Mouse (Mus musculus): ENCODE data around the gene Hist1h4d.

Gene Hist1h4d

DNA sequence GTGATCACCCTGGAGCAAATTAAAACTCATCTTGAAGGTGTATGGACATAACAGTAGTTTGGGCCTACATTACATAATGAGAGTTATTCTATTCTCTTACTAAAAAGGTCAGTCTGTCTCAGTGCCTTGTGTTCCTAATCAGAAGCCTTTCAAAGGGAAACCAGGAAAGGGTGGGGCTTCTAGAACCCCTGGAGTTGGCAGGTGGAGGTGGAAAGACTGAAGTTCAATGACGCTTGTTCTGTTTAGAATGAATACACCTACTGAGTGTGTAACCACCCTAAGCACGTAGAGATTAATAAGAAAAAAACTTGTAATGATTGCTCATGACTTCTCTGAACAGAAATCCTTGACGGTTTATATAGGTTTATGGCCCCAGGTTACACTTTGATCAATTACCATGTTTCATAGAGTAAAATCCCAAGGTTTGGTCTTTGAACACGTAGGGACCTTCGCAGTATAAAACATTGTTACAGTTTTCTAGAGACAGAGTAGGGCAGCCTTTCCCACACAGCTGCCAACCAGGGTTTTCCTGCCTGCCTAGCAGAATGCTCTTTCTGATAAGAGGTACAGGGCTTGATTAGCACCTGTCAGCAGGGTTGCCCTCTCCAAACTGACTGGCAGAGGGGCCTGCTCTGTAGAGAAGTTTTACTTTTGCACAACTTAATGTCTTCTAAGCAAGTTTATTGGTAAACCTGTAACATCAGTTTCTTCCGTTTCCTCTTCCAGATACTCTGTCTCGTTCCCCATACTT lies 14.4 kb downstream of the Hist1h4d start:
- no peak for DNase-seq

DNA sequence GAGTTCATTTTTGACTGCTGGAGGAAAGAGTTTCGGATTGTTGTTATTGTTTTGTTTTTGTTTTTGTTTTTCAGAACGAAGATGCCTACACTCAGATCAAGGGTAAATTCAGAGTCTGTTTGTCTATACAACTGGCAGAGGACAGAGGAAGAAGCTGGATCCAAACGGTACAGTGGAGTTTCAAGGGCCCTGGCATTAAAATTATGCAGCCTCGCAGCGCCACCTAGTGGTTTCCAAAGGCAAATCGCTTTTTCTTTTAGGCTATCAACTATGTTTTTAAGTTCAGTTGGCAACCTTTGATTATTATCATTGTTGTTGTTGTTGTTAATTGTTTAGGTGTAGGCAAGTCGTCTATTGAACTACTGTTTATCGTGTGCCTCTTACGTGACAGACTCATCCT lies 16.6 kb downstream of the Hist1h4d start:
- peak; percentile 74 for DNase-seq

DNA sequence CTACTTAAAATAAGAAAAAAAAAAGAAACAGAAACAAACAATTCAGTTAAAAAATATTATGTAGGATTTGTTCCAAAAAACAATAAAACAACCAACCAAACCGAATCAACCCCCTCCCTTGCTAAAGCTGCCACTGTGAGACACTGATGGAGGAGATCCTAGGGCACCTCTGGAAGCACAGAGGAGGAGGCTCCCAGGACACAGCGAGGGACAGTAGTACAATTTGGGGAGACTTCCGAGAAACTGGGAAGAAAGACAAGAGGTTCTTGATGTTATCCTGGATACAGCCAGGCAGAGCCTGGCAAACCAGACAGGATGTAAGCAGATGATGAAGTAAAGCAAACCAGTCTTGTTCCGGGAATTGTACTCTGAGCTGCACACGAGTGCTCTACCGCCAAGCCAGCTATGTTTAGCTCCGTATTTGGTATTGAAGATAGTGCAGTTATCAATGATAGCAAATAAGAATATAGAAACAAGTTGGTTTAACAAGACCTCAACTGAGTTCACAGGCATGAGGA lies 21.8 kb downstream of the Hist1h4d start:
- DNase-seq = no peak

DNA sequence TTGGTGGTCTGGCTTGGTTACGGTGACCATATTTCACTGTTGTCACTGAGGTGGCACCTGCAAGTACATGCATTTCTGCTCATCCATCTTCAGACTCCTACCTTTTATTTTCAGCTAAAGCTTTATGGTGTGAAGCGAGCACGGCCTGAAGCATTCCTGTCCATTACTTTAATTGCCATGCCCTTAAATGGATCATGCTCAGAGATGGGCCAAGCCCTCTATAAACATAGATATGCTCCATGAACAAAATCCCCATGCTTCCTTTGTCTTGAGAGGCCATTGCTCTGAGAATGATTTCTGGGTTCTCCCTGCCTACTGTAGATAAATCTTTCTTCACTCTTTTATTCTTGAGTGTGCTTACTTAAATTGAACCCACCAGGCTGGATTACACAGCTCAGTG lies 23.1 kb downstream of the Hist1h4d start:
- no peak for DNase-seq

DNA sequence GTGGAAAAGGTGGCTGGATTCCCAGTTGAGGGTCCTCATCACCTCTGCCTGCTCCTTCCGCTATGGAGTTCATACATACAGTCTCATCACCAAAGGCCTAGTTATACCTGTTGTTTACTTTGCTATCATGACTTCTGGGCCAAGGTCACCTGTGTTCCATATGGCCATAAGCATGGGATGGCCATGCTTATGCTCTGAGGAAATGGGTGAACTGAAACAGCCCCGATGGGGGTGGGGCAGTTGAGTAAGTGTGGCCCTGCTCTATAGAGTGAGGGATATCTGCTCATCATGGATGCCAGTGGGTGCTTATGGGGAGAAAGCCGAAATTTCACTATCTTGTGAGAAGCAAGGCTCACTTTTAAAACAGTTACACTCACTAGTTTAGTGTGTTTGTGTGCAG lies 23.7 kb downstream of the Hist1h4d start:
- DNase-seq = no peak

DNA sequence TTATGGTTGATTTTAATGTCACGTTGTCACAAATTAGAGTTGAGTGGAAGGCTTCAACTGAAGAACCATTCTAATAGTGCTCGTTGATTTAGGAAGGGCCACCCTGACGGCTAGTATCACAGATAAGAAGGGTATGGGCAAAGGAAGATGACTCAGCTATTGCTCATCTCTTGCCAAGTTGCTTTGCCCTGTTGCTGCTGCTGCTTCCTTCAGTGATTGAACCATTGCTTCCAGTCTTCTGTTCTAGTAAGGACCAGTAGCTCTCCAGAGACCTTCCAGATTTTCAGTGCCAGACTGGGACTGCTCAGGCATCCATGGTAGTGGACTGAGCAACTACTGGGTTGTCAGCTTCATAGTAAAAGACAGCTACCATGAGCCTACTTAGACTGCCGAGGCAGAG lies 27.8 kb downstream of the Hist1h4d start:
- DNase-seq = no peak

DNA sequence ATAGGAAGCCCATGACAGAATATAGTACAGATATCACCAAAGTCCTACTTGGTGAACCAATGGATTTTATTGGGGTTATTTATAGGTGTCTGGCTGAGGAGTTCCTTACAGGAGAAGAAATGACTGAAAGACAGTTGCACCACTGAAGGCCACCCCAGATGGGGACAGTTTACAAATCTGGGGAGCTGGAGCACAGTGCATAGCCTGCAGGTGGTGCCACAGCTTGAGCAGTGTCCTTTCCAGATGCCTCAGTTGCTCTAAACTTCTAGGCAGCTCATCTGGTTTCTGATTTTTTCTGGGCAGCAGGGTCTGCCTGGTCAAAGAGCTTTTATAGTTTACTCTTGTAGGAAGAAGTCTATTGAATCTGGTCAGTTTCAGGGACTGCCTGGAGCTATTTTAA lies 28.4 kb downstream of the Hist1h4d start:
- no peak for DNase-seq

DNA sequence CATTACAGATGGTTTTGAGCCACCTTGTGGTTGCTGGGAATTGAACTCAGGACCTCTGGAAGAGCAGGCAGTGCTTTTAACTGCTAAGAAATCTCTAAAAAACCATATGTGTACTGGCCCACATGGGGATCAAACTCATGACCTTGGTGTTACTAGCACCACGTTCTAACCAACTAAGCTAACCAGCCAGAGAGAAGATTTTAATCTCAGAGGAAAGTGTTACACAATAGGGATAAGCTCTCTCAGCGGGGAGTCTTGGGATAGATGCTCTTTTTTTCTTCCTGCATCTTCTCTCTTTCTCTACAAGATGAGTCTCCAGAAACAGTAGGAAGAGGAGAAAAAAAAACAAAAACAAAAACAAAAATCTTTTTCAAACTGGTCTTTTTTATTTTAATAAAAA lies 29.0 kb downstream of the Hist1h4d start:
- DNase-seq = no peak

DNA sequence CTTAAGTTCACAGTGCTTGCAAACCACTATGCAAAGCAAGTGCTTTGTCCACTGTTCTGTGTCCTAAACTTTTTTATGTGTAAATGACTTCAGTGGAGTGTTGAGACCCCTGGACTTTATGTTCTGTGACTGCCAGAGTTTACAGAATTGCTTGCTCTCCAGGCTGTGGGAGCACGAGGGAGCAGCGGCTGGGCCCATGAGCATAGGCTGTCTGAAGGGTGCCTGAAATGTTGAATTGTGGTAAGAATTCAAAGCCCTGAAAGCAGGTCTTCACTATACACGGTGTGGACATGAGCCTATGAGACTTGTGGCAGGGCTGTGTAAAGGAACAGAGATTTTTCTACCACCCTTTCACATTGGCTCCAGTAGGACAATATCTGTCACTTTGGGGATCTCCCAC lies 30.2 kb downstream of the Hist1h4d start:
- no peak for DNase-seq

DNA sequence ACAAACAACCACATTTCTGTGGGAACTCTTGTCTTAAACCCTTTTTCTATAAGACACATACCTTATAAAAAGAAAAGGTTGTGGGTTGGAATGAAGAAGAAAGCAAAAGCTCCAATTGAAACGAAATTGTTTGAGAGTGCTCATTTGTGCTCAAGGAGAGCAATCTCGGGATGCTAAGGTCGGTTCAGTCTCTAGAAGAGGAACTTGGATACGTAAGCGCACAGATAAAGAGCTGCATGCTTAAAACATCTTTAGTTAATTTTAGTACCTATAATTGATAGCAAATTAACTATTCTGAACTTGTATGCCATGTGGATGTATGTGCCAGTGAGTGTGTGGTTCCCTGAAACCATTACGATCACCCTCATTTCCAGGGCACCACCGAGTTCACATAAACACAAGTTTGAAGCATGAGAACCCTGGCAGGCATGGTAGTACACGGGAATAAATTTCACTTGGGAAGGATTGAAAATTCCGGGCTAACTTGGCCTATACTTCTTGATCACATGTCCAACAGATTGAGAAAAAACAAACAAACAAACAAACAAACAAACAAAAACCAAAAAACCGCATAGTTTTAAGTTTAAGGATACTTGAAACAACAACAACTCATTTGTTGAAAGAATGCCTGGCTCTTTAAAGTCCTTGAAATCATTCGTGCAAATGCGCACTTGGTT lies 38.8 kb downstream of the Hist1h4d start:
- peak; percentile 7 for DNase-seq

DNA sequence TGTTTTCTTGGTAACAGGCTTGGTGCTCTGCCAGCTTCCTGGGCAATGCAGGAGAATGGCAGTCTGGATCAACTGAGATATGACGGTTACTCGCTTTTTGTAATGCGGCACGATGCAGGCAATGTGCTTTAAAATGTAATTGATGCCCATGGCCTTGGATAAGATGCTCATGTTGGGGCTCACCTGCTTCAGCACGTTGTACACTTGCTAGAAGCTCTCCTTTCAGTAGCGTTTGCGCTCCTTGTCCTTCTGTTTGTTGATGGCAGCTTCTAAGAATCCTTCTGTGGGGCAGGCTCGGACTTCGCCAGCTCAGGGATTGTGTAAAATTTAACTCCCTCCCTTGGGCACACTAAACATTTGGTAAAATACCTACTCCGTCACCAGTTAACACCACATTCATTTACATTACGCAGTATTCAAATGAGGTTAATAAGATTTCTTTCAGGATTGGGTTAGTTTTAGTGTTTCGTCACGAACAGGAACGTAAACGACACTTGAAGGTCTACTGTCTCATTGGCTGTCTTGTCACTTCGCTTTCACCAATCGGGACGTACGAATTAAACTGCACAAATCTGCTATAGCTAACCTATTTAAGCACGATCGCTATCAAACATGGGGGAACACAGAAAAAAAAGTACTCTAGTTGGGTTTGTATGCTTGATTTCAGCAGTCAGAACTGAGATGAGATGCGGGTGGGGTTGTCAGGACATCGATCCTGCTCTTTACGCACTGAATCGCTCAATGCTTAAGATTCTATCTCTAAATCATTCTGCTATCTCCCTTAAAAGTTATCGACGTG lies 39.5 kb downstream of the Hist1h4d start, which contains the start of gene Hist1h2be:
Gene Hist1h2be (minus strand): TSS at position 392 of the 799 bp plus-strand sequence.
- peak; percentile 88 for DNase-seq

DNA sequence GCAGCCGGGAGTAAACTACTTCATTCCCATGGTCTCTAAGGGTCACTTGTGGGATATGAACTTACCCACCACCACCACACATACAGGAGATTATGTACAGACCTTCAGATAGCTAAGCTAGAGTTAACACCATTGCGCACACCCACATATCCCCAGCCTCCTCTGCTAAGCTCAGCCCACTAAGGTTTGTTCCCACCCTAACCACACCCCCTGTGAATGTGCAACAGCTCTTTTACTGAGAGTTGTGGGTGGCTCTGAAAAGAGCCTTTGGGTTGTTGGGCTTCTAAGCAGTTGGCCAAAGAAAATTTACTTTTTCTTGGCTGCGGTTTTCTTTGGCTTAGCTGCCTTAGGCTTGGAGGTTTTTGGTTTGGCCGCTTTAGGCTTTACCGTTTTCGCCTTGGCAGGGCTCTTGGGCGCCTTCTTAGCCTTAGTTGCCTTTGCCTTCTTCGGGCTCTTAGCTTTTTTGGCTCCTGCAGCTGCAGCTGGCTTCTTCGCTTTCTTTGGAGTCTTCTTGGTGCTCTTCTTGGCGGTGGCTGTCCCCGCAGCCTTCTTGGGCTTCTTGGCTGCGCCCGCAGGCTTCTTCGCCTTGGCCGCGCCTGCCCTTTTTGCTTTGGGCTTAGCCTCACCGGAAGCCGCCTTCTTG lies 40.3 kb downstream of the Hist1h4d start:
- DNase-seq = peak; percentile 84

DNA sequence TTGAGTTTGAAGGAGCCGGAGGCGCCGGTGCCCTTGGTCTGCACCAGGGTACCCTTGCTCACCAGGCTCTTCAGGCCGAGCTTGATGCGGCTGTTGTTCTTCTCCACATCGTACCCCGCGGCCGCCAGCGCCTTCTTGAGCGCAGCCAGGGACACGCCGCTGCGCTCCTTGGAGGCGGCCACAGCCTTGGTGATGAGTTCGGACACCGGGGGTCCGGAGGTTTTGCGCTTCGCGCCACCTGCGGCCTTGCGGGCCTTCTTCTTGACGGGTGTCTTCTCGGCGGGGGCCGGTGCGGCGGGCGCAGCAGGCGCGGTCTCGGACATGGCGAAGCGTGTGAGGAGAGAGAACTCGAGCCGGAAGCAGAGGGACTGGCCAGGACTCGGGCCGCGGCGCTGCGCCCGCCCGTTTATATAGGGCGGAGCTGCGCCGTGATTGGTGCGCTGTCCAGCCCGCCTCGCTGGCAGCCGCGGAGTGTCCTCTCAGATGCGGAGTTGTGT lies 40.8 kb downstream of the Hist1h4d start, which contains the start of gene Hist1h1e:
Gene Hist1h1e (minus strand): TSS at position 384 of the 497 bp plus-strand sequence.
- peak; percentile 90 for DNase-seq

DNA sequence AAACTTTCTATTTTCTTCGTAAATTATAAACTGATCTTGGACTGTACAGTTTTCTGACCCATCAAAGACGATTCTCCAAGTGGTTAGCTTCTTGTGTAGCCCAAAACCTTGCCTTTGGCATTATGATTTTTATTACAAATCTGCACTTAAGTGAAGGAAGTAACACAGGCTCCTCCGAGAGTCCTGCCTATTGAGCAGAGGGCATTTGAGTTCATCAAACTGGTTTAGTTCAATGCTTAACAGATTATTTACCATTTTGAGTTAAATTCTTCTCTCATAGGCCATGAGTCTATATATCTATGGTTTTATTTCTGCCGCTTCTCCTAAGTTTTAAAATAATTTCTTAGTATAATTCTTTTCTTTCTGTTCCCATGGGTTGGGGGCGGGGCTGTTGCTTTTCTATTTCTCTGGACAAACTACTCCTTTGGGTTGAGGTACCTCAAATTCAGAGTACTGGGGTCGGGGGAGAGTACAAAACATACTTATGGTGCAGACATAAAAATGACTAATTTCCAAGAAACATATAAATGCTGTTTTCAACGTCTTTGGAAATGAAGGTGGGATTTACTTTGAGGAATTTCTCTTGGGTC lies 41.6 kb downstream of the Hist1h4d start:
- DNase-seq = no peak

DNA sequence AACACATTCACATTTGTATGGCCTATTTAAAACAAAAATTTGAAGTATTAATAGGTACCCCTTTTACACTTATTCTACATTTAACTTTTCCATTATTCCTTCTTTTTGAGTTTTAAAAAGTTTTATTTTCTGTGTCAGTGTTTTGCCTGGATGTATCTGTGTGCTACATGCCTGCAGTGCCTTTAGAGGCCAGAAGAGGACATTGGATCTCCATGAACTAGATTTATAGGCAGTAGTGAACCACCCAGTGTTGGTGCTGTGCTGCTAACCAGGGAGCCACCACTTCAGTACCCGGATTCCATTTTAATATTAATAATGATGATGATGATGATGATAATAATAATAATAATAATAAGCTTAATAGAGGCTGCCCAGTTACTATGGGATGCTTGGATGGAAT lies 49.3 kb downstream of the Hist1h4d start:
- DNase-seq = peak; percentile 33
